Mouse (Mus musculus): ENCODE data around the gene Sav1. TPM values are rescaled to one million over a fixed set of nuclear protein-coding genes. Genes with fewer than 3 reads are reported as not detected.

The Sav1 gene
- total RNA-seq, 2 experiments from 2014 or later = 42.9 to 53.6 TPM

- no peak for TF ChIP-seq CTCF (IDR thresholded peaks at IDR 0.05)
- intact Hi-C loops (cut with DNase I) = loop anchor here (2.0 kb wide), 1 partner anchor 15 kb away; no protein-coding TSS in a partner anchor
- Histone ChIP-seq H3K4me3 (peak overlapping the region; percentile 94), H3K27ac (peak overlapping the region; percentile 85)
- DNase-seq = no peak
These were observed 1.3 kb downstream of the Sav1 start for GRCm38 (mm10) chr12:69985546-69985945.

- Histone ChIP-seq H3K27ac (no peak overlapping the region), H3K4me3 (peak overlapping the region; percentile 27; the same call in 1 of the 2 replicates)
- intact Hi-C loops (cut with DNase I) = no loop called here
- peak; percentile 38; the same call in 1 of the 2 replicates for TF ChIP-seq CTCF (IDR thresholded peaks at IDR 0.05)
- no peak for DNase-seq
These were observed 3.9 kb downstream of the Sav1 start for GRCm38 (mm10) chr12:69982874-69983273.

GRCm38 (mm10) chr12:69977376-69977998 is 9.3 kb downstream of the Sav1 start:
- Histone ChIP-seq H3K4me3 (peak overlapping the region; percentile 49), H3K27ac (peak overlapping the region; percentile 85)
- intact Hi-C loops (cut with DNase I) = no loop called here
- no peak for DNase-seq
- no peak for TF ChIP-seq CTCF (IDR thresholded peaks at IDR 0.05)

- no peak for TF ChIP-seq CTCF (IDR thresholded peaks at IDR 0.05)
- intact Hi-C loops (cut with DNase I) = no loop called here
- DNase-seq = no peak
- Histone ChIP-seq H3K4me3 (peak overlapping the region; percentile 49), H3K27ac (peak overlapping the region; percentile 85)
These were observed 10.1 kb downstream of the Sav1 start for GRCm38 (mm10) chr12:69976688-69977087.

GRCm38 (mm10) chr12:69973666-69974065 is 13.1 kb downstream of the Sav1 start:
- intact Hi-C loops (cut with DNase I) = no loop called here
- peak overlapping the region; percentile 85 for H3K27ac ChIP-seq
- no peak for DNase-seq
- no peak for TF ChIP-seq CTCF (IDR thresholded peaks at IDR 0.05)
- no peak overlapping the region; the same call in 1 of the 2 replicates for H3K4me3 ChIP-seq

- intact Hi-C loops (cut with DNase I) = no loop called here
These were observed 18.6 kb downstream of the Sav1 start for GRCm38 (mm10) chr12:69968154-69968553.

GRCm38 (mm10) chr12:69967112-69967511 is 19.7 kb downstream of the Sav1 start:
- peak overlapping the region; percentile 79 for H3K27ac ChIP-seq
- no peak for TF ChIP-seq CTCF (IDR thresholded peaks at IDR 0.05)
- intact Hi-C loops (cut with DNase I) = no loop called here
- DNase-seq = peak; percentile 51
- no peak overlapping the region for H3K4me3 ChIP-seq

More at GRCm38 (mm10) chr12:69968154-69968553, 18.6 kb downstream of the Sav1 start:
- DNase-seq = peak; percentile 65
- peak overlapping the region; percentile 18; the same call in 1 of the 2 replicates for H3K4me3 ChIP-seq
- H3K27ac ChIP-seq = peak overlapping the region; percentile 79
- TF ChIP-seq CTCF (IDR thresholded peaks at IDR 0.05) = no peak

GRCm38 (mm10) chr12:69966071-69966470 is 20.7 kb downstream of the Sav1 start:
- intact Hi-C loops (cut with DNase I) = no loop called here
- no peak for TF ChIP-seq CTCF (IDR thresholded peaks at IDR 0.05)
- Histone ChIP-seq H3K27ac (peak overlapping the region; percentile 79), H3K4me3 (no peak overlapping the region)
- peak; percentile 57 for DNase-seq

- peak overlapping the region; percentile 79 for H3K27ac ChIP-seq
- intact Hi-C loops (cut with DNase I) = no loop called here
- H3K4me3 ChIP-seq = no peak overlapping the region
- no peak for TF ChIP-seq CTCF (IDR thresholded peaks at IDR 0.05)
- DNase-seq = no peak
These were observed 21.2 kb downstream of the Sav1 start for GRCm38 (mm10) chr12:69965644-69966043.

GRCm38 (mm10) chr12:69963141-69963540 is 23.7 kb downstream of the Sav1 start:
- TF ChIP-seq CTCF (IDR thresholded peaks at IDR 0.05) = no peak
- H3K27ac ChIP-seq = no peak overlapping the region
- no peak for DNase-seq
- H3K4me3 ChIP-seq = no peak overlapping the region
- intact Hi-C loops (cut with DNase I) = loop anchor here (2.0 to 5.0 kb wide), 2 partner anchors 54 to 182 kb away; no protein-coding TSS in a partner anchor

- peak; percentile 91 for TF ChIP-seq CTCF (IDR thresholded peaks at IDR 0.05)
- Histone ChIP-seq H3K27ac (peak overlapping the region; percentile 32; the same call in 1 of the 2 replicates), H3K4me3 (no peak overlapping the region)
- DNase-seq = peak; percentile 86
- intact Hi-C loops (cut with DNase I) = loop anchor here (1.0 to 5.0 kb wide), 3 partner anchors 55 to 182 kb away; no protein-coding TSS in a partner anchor
These were observed 24.3 kb downstream of the Sav1 start for GRCm38 (mm10) chr12:69962468-69962867.

GRCm38 (mm10) chr12:69957378-69957777 is 29.4 kb downstream of the Sav1 start:
- no peak for TF ChIP-seq CTCF (IDR thresholded peaks at IDR 0.05)
- intact Hi-C loops (cut with DNase I) = no loop called here
- no peak for DNase-seq
- H3K4me3 ChIP-seq = no peak overlapping the region
- H3K27ac ChIP-seq = no peak overlapping the region

- H3K4me3 ChIP-seq = no peak overlapping the region
- no peak for DNase-seq
- TF ChIP-seq CTCF (IDR thresholded peaks at IDR 0.05) = no peak
- intact Hi-C loops (cut with DNase I) = no loop called here
- no peak overlapping the region for H3K27ac ChIP-seq
These were observed 39.3 kb downstream of the Sav1 start for GRCm38 (mm10) chr12:69947502-69947901.

GRCm38 (mm10) chr12:69945861-69946260 is 40.9 kb downstream of the Sav1 start:
- no peak overlapping the region for H3K27ac ChIP-seq
- intact Hi-C loops (cut with DNase I) = no loop called here
- no peak overlapping the region for H3K4me3 ChIP-seq
- no peak for TF ChIP-seq CTCF (IDR thresholded peaks at IDR 0.05)
- no peak for DNase-seq
